Mouse (Mus musculus) heart, postnatal 0 days (tissue): ENCODE measurements around the gene Zbtb38.

Experiments
- CTCF ChIP-seq: IDR thresholded peaks from 2 replicates; pipeline ENCODE4 v1.5.1; 2016; ENCODE audit warnings: antibody characterized with exemption, control low read depth, low read depth
- EP300 ChIP-seq: IDR thresholded peaks from 2 replicates; pipeline ENCODE4 v1.6.1; 2016; ENCODE audit warnings: antibody characterized with exemption, low read depth

DNA sequence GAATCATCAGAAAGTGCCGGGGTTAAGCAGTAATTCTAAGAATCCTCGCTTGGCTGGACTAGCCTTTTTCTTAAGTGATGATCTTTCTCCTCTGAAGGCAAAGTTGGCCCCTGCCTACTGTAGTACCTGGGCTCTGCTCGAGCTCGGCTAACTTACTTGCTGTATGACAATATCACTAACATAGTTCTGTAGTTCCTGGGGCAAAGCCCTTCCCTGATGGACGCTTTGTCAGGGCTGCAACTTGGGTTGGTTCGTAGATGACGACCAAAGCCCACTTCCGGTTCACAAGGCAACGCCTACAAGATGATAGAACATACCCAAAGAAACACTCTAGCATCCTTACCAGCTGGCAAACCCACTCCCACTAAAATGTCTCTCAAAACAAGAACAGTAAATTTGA is 47.7 kb downstream of the Zbtb38 start:
- TF ChIP-seq CTCF (no peak), EP300 (no peak)
